Comparison of ENCODE assay signal across 17 mouse cellular contexts in the genomic region with DNA sequence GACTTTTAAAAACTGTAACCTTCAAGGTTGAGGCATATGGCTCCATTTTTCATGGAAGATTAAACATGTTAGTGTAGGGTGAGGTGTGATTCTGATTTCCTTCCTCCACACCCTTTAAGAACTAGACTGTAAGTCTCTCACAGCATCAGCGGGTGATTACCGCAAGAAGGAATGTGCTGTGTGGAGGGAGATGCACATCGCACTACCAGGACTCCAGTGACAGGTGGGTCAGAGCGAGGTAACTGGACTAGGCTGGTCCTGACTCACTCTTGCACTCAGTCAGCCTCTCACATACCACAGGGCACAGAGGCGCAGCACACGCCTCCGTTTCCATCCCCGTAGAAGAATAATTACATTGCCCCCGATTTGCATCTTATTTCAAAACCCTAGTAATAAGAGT.
"Had no signal": no experiment of that assay in that cellular context is flagged by ENCODE, and none has a peak within 500 bp of the region (broad histone marks: within the 10 kb centered on the region; RNA-seq: fewer than 3 reads in every experiment).

No protein-coding gene starts in this region.

- DNase-seq: kidney, adult 2 months; kidney, postnatal 14 days; lung, adult 2 months; lung, postnatal 36 days; midbrain, embryonic 14.5 days; retina, postnatal 1 day; right cerebral cortex, postnatal 4 days; thymus, adult 18-20 months; thymus, postnatal 14 days had no signal

- H3K9ac ChIP-seq: kidney, embryonic 15.5 days; liver, embryonic 15.5 days; neural tube, embryonic 12.5 days had no signal

- H3K4me3 ChIP-seq: kidney, embryonic 15.5 days; left cerebral cortex, adult 2 months; liver, embryonic 15.5 days; midbrain, embryonic 10.5 days; neural tube, embryonic 12.5 days had no signal

- H3K27ac ChIP-seq: kidney, embryonic 15.5 days; left cerebral cortex, adult 2 months; liver, embryonic 15.5 days; midbrain, embryonic 10.5 days; neural tube, embryonic 12.5 days had no signal

- ATAC-seq: intestine, embryonic 16.5 days; lung, postnatal 0 days had no signal

- H3K36me3 ChIP-seq: kidney, embryonic 15.5 days; liver, embryonic 15.5 days; midbrain, embryonic 10.5 days; neural tube, embryonic 12.5 days had no signal

- H3K4me1 ChIP-seq: liver, embryonic 15.5 days had no signal

- H3K4me2 ChIP-seq: kidney, embryonic 15.5 days; liver, embryonic 11.5 days; liver, embryonic 15.5 days; neural tube, embryonic 12.5 days had no signal

- H3K9me3 ChIP-seq: kidney, embryonic 15.5 days; liver, embryonic 15.5 days; midbrain, embryonic 10.5 days; neural tube, embryonic 12.5 days had no signal

- H3K27me3 ChIP-seq: kidney, embryonic 15.5 days; liver, embryonic 15.5 days; neural tube, embryonic 12.5 days had no signal
